Mouse (Mus musculus) ovary, postnatal 14 days (tissue): ENCODE results near the gene Vps53.

Experiments
- DNase-seq: peaks from one replicate; pipeline ENCODE4 v3.0.0; 2022; ENCODE audit warnings: low spot score

Gene Vps53

DNA sequence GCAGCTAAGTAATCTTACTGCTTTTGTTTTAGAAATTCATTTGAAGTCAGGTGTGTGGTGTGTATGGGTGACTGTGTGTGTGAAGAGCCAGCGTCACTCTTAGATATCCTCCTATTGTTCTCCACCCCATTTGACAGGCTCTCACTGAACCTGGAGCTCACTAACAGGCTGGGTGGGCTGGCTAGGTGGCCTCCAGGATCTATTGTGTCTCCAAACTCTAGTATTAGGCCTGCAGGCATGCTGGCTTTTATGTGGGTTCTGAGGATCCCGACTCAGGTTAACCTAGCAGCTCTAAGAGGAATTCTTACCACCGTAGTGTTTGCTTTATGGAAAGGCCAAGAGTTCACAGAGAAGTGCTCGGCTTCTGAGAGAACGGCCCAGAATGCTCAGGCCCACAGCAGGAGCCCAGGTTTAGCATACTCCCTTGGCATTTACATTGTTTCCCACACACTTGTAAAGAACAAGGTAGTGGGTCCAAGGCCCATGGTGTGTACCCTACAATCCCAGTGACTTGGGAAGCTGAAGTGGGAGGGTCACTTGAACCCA, 128.4 kb downstream of the Vps53 start:
- no peak for DNase-seq

DNA sequence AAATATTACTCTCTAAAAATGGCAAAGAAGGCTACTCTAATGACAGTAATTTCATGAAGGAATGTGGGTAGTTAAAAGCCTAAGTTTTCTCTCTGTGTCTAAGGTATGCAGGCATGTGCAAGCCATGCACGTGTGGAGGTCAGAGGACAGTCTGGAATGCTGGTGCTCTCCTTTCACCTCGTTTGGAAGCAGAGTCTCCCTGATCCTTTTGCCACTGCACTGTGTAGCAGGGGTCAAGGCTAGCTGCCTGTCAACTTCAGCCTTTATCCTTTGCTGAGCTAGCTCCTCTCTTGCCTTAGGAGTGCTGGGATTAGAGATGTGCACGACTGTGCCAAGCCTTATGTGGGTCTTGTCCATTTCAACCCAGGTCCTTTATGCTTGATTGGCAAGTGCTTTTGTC, 128.9 kb downstream of the Vps53 start:
- no peak for DNase-seq

DNA sequence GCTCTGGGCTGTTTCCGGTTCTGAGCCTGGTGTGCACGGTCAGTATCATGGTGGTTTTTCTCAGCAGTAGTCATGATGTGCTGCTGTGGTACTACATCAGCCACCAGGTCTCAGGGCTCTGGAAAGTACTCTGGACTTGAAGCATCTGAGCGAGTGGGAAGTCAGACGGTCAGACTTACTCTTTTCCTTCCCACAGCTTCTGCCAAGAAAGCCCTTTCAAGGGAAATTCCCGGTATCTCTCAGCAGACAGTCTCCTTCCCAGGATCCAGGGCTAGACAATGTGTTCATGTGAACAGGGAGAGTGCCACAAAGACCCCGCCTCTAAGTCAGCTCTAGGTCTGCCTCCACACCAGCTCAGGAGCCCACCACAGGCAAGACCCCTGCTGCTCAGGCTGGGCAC, 134.1 kb downstream of the Vps53 start:
- DNase-seq, result no peak

DNA sequence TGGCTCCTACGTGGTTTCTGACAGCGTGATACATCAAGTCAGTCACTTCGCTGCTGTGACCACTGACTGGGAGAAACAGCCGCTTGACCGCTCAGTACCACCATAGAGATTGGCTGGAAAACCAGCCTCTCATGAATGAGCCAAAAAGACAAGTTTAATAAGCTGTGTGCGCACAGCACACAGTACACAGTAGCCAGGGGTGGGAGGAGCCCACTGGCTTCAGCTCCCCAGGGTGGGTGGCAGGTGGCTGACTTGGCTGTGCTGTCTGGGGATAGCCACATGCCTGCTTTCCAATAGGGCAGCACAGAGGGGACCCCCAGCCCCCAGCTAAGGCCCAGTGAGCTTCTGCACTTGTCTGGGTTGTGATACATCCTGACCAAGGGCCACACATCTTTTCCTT, 135.0 kb downstream of the Vps53 start:
- no peak for DNase-seq

DNA sequence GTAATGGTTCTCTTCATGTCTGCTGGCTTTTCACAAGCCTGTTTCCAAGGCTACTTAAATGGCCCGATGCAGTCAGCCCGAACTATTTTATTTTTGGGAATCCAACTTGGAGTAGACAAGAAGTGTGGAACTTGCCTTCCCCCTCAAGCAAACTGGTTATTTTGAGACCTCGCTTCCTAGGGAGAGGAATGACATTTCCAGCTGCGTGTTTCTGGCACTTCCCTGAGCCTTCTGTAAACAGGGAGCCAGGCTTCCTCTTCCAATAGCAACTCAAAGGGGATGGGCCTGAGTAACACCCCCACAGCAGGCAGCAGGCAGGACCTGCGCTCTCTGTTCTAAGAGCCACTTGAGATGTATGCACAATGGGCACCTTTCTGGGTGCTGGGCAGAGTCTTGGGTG, 136.6 kb downstream of the Vps53 start:
- no peak for DNase-seq

DNA sequence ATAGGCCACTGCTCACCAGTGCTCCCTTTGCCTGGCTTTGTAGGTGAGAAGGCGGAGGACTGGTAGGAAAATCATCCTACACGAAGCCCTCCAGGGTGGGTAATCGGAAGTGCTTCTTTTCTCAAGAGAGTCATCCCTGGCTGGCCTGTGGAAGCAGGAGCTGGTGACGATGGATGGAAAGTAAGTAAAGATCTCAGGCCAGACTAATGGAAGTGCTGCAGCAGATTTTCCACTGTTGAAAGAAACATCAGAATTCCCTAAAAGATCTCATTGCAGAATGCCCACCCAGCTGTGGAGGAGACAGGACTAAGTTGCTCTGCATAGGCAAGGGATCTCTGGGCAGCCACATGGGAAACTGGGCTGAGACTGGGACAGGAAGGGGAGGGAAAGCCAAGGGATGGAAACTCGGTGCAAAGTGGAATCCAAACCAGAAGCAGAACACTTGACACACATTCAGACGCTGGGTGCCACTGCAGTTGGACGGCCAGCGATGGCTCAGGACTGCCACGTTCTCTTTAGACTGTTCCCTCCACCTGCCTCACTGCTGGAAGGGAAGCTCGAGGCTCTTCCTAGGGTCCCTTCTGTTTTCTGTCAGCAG, 137.3 kb downstream of the Vps53 start:
- no peak for DNase-seq

DNA sequence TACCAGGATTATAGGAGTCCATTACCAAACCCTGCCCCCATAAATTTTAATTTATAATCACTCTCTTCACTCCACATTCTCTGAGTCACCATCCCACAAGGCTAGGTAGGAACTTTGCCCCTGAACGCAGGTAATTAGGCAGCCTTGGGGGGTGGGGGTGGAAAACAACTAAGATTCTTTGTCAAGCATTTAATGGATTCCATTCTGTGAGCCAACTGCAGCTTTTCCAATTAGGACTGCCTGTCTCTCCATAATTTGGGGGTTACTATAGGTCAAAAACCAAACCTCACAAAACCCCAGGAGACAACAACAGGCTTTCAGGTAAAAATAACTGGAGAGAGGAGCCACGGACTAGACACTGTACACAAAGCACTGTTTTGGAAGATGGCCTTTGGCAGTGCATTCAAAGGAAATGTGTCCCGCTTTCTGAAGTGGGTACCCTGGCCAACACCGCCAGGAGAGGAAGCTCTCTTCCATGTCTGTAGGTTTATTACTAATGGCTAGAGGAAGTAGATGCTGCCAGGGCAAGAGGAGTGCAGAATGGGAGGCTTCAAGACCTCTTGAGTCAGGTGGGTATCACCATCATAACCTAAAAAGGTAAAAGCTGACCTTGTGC, 138.6 kb downstream of the Vps53 start:
- no peak for DNase-seq

DNA sequence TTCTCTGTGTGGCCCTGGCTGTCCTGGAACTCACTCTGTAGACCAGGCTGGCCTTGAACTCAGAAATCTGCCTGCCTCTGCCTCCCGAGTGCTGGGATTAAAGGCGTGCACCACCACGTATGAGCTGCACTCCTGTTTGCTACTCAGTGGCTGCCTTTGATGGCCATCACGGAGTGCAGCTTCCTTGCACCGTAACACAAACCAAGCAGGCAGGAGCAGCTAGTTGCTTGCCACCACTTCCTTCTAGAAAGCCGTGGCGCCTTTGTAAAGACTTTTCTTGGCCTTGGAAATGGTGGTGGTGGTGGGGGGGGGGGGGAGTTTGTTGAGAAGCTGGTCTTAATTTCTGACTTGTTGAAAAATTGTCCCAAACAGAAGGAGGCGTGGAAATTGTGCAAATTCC, 139.3 kb downstream of the Vps53 start:
- DNase-seq, result no peak

DNA sequence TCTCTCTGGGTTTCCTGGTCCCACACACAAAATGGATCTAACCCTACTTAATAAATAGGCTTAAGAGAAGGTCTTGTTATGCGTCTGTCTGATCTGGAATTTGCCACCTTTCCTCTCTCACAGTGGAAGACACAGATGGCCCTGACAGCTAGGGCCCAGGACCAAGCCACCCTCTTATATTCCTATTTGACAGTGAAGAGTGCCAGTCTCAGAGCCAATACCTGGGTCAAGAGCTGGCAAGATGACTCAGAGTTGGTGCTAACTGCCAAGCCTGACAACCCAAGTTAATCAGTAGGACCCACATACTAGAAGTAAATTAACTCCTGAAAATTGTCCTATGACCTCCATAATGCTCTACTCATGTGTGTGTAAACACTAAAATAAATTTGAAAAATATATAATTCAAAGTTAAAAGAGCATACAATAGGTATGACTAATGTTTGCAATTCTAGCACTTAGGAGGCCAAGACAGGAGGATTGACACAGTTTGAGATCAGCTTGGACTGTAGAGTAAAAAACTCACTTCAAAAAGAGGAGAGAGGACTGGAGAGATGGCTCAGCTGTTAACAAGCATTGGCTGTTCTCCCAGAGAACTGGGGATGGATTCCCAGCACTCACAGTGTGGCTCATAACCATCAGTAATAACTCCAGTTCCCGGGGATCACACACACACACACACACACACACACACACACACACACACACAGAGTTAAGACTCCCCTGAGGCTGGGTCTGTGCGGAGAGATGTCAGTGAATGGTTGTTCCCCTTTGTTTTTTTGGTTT, 140.0 kb downstream of the Vps53 start:
- no peak for DNase-seq

DNA sequence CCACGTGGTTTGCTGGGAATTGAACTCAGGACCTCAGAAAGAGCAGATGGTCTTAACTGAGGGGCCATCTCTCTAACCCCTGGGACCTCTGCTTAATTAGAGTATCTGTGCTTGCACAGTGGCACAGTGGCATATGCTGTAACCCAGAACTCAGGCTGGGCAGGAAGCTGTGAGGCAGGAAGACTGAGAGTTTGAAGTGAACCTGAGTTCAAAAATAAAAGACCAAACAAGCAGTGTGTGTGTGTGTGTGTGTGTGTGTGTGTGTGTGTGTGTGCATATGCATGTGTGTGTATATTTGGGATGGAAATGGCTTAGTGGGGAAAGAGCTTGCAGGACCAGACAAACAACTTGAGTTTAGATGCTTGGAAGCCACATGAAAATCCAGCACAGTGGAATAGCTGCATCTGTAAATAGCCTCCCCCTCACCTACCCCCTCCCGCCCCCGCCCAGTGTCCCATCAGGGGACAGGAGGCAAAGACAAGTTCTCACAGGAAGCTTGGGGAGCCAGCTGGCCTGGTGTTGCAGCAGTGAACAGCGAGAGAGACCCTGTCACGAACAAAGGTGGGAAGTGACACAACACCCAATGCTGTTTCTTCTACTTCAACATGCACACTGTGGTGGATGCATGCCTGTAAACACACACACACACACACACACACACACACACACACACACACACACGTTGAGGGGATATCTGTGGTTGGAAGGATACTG, 141.7 kb downstream of the Vps53 start:
- no peak for DNase-seq

DNA sequence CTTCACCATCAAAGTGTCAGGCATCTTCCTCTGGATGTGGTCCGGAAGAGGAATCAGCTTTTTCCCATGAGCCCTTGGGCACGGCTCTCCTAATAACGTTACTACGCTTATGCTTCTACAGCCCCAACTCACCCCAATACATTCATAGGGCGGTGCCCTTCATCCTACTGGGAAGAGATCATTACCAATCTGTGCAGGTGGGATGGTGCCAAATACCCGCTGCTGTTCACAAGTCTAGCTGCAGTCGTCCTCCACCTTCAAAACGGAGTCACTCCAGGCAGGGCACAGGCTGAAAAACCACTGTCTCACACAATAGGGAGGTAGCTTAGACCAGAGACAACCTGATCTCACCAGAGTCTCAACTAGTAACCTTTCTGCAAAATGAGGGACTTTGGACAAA, 144.3 kb downstream of the Vps53 start:
- no peak for DNase-seq

DNA sequence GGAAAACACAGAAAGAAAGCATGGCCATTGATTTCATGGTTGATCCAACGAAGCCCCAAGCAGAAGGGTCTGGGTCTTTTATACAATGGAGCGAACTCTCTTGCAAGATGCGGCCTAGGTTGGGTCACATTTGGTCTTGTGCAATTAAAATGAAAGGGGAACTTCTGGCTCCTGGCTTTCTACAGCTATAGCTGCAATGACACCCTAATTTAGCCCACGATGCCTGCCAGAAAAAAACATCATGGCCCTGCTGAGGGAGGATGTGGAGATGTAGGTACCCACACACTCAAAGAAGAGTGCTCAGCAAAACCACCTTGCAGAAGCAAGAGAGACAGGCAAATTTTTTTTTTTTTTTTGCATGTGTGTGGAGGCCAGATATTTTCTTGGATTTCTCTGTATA, 145.6 kb downstream of the Vps53 start:
- DNase-seq, result no peak

DNA sequence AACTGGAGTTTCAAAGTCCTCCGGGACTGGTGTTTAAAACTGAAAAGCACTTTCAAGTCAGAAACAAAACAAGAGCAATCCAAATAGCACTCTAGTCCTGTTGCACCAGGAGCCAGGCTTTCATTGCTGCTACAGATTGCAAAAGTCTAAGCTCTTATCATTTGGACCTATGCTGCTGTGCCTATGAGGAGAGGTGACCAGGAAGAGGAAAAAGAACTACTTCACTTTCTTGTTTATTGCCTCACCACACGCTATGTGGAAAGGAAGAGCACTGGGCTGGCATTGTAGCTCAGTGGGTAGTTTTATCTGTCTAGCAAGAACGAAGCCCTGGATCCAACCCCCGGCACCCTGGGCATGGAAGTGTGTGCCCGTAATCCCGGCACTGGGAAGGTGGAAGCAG, 146.1 kb downstream of the Vps53 start:
- no peak for DNase-seq

DNA sequence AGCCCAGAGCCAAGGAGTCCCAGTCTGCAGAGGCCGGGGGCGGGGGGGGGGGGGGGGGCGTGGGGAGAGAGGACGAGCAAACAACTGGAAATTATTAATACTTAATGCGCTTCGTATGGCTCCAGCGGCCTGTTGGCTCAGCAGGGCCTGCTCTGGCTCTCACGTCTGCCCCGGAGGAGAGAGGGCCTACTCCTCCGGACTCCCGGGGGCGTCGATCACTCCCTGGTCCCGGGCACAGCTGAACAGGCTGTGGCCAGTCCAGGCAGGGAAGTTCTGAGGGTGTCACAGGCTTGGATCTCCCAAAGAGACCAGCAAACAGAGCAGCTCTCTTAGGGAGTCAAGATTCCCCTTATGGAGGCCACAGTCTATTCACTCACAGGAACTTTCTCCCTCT, 151.4 kb downstream of the Vps53 start:
- peak; percentile 33 for DNase-seq

DNA sequence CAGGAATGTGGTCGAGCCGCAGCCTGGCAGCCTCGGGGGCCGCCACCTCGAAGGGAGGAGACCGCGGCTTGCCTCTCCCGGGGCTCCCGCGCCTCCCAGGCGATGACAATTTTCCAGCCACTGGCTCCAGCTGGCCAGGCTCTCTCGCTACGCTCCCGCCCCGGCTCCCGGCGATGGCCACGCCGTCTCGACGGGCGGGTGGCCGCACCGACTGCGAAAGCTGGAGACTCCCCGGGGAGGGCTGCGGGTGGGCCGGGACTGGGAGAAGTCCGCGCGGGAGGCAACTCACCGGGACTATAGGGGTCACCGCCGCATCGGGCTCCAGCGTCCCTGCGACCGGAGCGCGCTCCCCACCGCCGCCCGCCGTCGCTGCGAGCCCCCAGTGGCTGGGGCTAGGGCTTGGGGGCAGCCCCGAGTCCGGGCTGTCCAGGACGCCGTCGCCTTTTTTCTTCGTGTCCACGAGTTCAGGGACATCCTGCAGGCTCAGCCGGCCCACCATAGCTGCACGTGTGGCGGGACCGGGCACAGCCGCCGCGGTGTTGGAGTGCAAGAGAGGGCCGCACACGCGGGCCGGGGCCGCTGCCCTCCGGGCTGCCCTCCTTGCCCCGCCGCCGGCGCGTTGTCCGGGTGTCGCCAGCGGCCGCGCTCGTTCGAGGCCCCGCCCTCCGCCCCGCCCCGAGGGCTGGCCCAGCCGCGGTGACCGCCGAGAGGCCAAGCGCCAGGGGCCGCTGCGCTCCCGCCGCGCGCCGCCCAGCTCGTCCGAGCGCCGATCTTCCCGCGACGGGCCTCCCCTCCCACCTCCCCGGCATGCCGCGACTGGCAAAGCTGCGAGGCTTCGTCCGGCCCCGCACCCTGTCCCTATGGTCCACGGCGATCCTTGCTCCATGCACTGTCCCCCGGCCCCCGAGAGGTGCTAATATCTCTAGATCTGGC, 152.0 kb downstream of the Vps53 start, which contains the start of gene Rflnb:
Gene Rflnb (minus strand): TSS at position 644 of the 933 bp plus-strand sequence.
- peak; percentile 88 for DNase-seq

DNA sequence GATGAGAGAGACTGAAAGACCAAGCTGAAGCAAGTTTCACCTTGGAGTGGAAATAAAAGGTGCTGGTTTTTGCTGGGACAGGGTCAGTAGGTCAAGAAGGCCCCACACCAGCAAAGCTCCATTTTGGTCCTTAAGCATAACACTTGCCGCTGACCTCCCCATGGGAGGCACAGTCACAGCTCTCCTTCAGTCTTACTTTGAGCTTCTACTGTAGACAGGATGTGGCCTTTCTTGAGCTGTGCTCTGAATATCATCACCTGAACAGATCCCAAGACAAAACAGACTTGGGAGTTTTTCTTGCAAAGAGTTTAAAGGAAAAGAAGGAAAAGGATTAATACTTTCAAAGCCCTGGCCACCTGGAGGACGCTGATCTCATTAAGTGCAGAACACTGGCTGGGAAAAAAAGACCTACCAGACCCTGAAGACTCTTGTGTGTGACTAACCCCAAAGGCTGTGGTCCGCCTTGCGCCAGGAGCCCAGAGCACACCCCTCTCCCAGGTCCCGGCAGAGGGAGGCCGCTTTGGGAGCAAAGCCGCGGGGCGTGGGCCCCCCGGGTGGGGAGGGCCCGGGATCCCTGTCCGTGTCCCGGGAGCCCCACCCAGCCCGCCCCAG, 152.8 kb downstream of the Vps53 start:
- no peak for DNase-seq

DNA sequence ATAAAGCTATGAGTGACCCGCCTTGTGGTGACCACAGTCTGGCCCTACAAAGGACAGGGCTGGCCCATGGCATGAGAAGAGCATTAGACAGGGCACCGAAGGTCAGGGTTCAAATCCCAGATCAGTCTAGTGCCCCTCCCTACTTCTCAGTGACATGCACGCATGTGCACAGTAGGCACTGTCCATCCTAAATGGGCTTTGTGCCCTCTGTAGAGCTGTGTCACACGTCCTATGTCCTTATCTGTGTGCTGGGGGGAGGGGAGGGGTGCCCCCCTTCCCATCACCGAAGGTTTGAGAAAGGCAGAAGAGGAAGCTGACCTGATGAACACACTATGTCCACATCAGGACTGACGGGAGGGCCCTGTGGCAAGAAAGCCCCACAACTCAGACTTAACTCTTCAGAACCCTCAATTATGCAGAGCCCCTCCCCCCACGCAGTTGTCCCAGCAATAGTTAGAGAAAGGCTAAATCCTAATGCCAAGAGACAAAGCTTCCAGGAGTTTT, 154.3 kb downstream of the Vps53 start:
- DNase-seq, result no peak

DNA sequence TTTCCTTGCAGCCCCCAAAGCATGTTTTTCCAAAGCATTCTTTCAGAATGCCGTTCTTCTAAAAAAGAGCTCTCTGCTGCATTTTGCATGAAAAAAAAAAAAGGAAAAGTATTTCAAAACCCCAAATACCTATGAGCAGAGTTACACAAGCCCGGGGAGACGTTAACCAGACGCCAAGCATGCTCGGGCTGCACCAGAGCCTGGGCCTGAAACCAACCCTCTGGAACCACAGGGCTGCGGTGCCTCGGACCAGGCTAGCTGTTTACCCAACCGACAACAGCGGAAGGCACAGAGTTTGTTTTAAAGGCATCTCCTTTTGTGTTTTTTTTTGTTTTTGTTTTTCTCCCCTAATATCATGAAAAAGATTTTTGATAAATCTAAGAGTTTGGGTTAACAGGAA, 158.5 kb downstream of the Vps53 start:
- no peak for DNase-seq

DNA sequence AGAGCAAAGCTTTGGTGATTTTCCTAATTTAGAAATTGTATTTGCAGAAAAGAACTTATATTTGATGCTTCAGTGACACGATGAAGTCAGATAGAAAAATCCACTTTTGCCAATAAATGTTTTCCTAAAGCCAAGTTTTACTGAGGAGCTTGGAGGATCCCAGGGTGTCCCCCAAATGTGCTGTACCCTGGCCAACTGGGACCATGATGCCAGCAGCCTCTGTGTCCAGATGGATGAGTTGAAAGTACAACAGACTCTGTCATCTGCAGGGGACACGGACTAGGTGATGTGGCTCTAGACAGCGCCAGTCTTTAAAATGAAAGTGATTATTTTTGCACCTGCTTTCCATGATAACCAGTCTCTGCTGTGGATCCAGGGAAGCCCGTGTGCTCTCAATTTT, 159.6 kb downstream of the Vps53 start:
- DNase-seq, result no peak

DNA sequence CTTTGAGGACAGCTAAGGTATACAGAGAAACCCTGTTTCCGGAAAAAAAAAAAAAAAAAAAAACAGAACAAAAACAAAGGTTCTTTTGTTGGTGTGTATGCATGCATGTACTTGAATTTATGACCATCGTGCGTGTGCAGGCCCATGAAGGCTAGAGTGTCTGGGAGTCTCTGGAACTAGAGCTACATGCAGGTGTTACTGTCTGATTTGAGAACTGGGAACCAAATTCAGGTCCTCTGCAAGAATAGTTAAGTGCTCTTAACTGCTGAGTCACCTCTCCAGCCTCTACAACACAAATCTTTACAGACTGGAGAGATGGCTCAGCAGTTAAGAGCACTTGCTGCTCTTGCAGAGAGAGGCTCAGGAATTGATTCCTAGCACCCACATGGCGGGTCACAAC, 163.6 kb downstream of the Vps53 start:
- no peak for DNase-seq

DNA sequence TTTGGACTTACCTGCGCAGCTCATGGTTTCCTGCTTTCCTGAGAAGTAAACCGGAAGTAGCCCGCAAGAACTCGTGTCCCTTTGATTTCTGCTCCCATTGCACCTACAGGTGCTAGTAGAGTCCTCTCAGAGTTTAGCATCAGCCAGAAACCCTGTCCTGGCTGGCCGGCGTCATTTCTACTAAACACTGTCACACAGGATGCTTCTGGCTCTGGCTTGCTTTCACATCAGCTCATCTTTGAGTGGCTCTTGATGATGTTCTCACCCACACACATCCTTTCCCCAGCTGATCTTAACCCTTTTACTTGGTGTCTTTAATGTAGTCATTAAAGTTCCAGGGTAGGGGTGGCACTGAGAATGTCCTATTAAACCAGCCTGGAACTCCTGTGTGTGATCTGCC, 164.2 kb downstream of the Vps53 start:
- no peak for DNase-seq
